Mouse (Mus musculus) kidney, adult 18-20 months (tissue): Measurements from ENCODE around the gene Znhit2.
"Not testable (repeated sequence)": the region's sequence is repeated elsewhere in the genome, so short reads cannot be mapped to it uniquely, and the experiment has no call there.

Experiments
- DNase-seq: peaks from one replicate; pipeline ENCODE4 v3.0.0; 2021

The Znhit2 gene

DNA sequence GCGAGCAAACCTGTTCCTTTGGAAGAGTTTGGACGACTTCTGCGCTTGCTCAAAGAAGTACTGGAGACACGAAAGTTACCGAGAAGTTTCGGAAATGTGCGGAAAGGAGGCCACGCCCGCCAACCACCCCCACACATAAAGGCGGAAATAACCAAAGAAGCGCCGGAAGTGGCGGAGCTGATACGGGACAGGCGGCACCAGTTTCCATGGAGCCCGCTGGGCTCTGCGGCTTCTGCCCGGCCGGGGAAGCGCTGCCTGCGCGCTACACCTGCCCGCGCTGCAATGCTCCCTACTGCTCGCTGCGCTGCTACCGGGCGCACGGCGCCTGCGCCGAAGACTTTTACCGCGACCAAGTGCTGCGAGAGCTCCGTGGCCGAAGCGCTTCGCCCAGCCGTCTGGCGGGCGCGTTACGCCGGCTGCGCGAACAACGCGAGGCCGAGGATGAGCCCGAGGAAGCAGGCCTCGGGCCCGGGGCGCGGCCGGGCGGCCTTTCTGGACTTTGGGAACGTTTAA, at the start of gene Znhit2:
Gene Znhit2, plus strand, starts transcription at position 172 of the 513 bp plus-strand sequence.
- peak; percentile 96 for DNase-seq

- no peak for DNase-seq
Measured at GRCm38 (mm10) chr19:6013691-6014090, 47.3 kb upstream of the Znhit2 start.

GRCm38 (mm10) chr19:6014991-6015510, 45.9 kb upstream of the Znhit2 start:
- DNase-seq = peak; percentile 57

DNA sequence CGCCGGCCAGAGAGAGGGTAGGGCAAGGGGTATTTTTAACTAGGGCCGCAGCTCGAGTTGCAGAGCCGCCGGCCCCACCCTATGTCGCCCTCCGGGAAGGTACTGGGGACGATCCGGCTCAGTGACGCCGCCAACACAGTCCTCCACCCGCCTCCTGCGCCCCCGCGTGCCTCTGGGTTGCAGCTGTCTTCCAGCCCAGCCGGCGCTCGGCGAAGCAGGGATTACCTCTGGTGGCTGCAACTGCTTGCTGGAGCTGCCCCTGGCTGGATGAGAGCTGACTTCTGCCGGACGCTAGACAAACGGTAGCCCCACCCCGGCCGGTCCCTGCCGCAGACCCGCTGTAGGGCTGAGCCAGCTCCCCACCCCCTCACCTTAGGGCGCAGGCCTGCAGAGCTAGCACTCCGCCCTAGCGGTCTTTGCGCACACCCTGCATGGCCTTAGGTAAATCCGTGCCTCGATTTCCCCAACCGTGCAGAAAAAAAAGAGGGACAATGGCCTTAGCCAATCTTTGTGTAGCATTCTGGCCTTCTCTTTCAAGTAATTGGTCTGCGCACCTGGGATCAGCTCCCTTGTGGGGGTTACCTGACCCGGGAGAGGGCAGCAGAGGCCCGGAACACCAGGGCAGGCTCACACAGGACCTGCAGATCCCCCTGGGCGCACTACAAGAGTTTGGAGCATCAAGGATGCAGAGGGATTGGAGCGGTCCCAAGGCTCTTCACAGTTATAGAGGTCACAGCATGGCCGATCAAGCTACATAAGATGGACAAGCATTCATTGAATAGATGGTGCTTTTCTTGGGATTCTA, 45.3 kb upstream of the Znhit2 start, which contains the start of gene Capn1:
Gene Capn1, minus strand, starts transcription at position 387 of the 805 bp plus-strand sequence.
- DNase-seq = peak; percentile 75

DNA sequence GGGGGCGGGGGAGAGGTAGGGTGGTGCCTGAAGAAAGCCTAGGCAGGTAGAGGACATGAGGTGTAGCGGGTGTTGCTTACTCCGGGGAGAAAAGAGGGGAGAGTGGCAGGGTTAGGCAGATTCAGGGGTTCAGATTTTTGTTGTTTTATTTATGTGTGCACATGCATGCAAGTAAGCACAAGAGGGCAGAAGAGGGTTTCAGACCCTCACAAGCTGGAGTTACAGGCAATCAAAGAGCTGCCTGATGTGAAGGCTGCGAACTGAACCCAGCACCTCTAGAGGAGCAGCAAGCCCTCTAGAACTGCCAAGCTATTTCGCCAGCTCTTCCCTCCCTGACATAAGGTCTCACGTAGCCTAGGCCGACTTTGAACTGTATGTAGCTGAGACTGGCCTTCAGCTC, 44.5 kb upstream of the Znhit2 start:
- no peak for DNase-seq

DNA sequence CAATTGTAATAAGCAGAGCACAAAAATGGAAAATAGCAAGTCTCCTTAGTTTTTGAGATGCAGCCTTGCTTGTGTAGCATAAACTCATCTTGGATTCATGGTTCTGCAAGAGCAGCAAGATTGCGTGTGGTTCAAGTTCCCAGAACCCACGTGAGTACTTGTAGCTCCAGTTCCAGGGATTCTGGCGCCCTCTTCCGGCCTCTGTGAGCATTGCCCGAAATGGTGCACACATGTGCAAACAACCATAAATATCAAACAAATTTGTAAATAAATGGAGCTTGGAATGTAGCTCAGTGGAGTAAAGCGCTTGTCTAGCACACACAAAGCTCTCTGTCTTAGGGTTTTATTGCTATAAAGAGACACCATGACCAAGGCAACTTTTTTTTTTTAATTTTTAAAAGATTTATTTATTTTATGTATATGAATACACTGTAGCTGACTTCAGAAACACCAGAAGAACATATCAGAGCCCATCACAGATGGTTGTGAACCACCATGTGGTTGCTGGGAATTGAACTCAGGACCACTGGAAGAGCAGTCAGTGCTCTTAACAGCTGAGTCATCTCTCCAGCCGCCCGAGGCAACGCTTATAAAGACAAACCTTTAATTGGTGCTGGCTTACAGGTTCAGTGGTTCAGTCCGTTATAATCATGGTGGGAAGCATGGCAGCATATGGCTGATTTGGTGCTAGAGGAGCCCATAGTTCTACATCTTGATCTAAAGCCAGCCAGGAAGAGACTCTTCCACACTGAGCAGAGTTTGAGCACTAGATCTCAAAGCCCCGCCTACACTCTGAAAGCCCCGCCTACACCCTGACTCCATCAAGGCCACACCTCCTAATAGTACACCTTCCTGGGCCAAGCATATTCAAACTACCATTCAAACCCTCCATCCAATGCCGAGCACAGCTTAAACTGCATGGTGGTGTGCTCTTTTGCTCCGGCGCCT, 42.6 kb upstream of the Znhit2 start:
- peak; percentile 90 for DNase-seq

- no peak for DNase-seq
Measured at GRCm38 (mm10) chr19:6020276-6020675, 40.7 kb upstream of the Znhit2 start.

GRCm38 (mm10) chr19:6023059-6023458, 37.9 kb upstream of the Znhit2 start:
- no peak for DNase-seq

DNA sequence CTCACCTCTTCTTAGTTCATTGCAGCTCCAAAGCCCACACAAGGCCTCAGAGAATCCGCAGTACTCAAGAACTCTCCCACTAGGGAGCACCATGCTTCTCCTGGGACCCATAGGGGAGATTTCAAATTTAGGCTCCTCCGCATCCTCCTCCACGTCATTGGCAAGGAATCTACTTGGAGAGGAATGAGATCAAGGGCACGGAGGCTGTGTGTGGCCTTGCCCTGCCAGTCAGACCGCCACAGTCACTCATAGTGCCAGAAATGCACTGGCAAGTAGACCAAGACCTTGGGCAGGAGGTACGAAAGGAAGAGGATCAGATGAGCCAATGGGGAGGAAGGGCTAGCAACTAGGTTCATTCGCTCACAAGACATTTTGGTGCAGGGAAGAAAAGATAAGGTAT, 37.1 kb upstream of the Znhit2 start:
- no peak for DNase-seq

DNA sequence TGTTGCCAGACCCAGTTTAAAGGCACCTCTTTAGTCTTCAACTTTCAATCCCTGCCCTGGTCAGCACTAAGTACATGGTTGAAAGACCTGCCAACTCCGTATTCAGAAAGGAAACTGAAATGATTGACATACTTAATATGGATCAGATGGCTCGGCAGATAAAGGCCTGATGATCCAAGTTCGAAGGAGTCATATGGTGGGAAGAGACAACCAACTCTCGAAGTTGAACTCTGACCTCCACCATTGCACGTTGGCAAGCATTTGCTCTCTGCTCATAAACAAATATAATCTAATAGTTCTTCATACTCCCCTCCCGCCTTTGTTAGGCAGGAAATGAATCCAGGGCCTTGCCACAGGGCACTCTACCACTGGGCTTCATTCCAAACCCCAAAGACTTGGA, 32.0 kb upstream of the Znhit2 start:
- no peak for DNase-seq

DNA sequence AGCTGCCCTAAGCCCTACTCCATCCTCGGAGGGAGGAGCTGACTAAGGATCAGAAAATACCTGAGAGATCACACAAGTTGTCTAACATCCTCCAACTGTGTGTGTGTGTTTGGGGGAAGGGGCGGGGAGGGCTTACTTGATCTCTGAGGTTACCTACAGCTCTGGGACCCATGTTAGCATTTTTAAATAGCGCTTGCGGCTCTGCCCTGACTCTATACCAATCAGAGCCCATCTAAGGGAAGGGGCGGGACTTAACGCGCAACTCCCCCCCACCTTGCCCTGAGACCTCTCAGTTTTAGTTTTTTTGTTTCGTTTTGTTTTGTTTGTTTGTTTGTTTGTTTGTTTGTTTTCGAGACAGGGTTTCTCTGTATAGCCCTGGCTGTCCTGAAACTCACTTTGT, 31.6 kb upstream of the Znhit2 start:
- DNase-seq = no peak

DNA sequence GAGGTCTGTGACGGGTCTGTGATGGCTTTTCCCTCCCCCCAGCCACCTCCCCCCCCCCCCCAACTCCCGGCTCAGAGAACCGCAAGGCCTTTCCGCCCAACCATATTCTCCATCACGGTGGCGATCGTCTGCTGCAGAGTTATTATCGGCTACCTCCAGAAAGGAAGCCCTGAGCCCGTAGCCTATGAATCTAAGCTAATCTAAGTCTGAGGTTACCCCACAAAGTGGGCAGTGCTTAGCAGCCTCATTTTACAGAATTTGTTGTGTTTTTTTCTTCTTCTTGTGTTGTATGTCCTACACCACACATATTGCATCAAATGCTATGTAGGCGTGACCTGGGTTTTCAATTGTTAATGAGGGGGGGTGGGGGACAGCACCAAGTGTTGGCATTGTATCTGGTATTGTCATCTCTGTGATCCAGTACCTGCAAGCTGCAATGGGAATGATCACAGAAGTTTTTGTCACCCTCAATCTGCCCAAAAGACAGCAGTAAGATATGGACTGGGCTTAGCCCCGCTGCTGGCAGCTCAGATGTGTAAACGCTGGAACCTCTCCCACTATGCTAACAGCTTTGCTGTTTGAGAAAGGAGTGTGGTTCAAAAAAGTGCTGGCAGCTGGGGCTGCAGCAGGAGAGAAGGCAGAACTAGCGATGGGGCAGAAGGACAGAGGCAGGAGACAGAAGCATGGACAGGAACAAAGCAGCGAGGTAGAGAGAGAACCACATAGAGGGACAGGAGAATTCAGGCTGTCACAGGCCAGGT, 30.3 kb upstream of the Znhit2 start:
- no peak for DNase-seq

GRCm38 (mm10) chr19:6035966-6036585, 24.9 kb upstream of the Znhit2 start:
- DNase-seq = no peak

DNA sequence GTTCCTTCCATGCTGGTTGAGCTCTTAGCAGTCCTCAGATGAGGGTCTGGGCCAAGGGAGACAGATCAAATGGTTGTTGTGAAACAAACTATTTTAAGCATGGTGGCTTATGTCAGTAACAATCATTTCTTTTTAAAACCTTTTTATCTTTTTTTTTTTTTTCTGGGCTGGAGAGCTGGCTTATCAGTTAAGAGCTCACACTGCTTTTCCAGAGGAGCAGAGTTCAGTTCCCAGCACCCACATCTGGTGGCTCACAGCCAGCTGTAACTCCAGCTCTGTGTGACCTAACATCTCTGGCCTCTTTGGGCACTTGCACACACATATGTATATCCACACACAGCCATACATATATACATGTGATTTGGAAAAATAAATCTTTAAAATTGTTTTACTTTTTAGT, 23.3 kb upstream of the Znhit2 start:
- DNase-seq = no peak

DNA sequence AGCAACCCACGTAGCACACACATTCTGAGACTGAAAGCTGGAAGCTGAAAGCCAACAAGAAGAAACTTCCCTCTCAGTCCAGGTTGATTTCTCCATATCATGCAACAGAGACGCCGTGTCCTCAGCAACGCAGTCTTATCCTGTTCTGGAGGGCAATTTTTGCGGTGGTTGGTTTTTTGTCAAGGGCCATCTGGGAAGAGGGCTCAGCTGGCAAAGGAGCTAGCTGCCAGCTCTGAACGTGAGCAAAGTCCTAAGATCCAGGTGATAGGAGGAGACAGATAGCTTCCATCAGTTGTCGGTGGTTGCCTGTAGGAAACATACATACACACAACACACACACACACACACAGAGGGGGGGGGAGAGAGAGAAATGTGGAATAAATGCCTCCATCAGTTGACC, 22.7 kb upstream of the Znhit2 start:
- no peak for DNase-seq

GRCm38 (mm10) chr19:6040002-6040401, 21.0 kb upstream of the Znhit2 start:
- no peak for DNase-seq

- DNase-seq = no peak
Measured at GRCm38 (mm10) chr19:6042293-6042692, 18.7 kb upstream of the Znhit2 start.

DNA sequence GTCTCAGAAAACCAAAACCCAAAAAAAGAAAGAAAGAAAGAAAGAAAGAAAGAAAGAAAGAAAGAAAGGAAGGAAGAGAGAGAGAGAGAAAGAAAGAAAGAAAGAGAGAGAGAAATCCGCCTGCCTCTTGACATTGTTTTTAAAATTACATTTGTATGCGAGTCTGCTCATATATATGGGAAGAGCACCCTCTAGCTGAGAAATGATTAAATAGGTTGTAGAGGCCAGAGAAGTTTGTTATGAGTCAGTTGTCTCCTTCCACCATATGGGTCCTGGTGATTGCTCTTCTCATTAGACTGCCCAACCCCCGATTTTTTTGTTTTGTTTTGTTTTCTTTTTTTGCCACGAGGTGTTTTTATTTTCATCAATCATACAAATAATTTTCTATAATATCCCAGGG, 16.9 kb upstream of the Znhit2 start:
- DNase-seq = not testable (repeated sequence)

DNA sequence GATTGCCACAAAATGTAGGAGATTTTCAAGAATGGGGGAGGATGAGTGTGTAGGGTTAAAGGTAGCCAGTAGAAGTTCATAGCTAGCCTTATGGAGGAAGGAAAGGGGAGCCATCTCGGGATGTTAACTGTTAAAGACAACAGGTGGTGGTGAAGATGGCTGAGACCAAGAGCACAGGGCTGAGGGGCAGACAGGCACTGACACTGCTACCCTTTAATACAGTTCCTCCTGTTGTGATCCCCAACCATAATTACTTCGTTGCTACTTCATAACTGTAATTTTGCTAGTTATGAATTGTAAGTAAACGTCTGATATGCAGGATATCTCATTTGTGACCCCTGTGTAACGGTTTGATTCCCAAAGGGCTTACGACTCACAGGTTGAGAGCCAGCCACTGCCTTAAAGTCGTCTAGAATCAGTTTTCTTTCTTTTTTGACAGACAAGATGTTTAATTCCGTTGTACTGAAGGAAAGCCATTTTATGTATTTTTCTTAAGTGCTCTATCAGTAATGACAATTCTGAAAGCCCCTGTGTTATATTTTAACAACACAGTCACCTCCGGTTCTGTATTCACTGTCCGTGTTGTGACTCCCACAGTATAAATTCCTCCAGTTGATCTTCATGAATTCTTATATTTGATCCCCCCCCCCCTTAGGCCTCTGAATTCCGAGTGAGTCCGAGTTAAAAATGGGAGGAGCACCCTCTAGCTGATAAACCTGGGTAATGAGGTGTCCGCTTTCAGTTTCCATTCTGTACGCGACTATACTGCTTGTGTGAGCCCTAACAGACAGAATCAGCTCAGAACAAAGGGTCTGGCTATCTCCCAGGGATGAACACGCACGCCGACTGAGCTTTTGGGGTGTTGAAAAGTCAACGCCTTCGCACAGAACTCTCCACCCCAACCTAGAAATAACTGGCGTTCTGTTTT, 15.4 kb upstream of the Znhit2 start:
- DNase-seq = no peak

- DNase-seq = peak; percentile 94
Measured at GRCm38 (mm10) chr19:6046294-6047153, 14.5 kb upstream of the Znhit2 start, which contains the start of gene Syvn1. Gene Syvn1 (plus strand): TSS chr19:6046576.
